Mouse (Mus musculus) thymus, postnatal 0 days (tissue): ENCODE results near the gene Strbp. TPM values are rescaled to one million over a fixed set of nuclear protein-coding genes. Genes with fewer than 3 reads are reported as not detected.

ENCODE experiments used
- DNase-seq: peaks from one replicate; pipeline ENCODE4 v3.0.0-alpha.2; 2015; ENCODE audit warnings: low spot score
- polyA plus RNA-seq: library from polyadenylated mRNA; unstranded; fragments of >200 nt; fragmentation: Nextera tagmentation; extraction: Ambion mirVana; gene quantifications from 2 replicates; pipeline ENCODE4 v1.2.1, GENCODE M21; 2015

The Strbp gene
- 63.3 and 70.5 TPM in 2 replicates for polyA plus RNA-seq

GRCm38 (mm10) chr2:37703230-37703954 lies at the start of gene Strbp:
Gene Strbp, minus strand, starts transcription at chr2:37703859.
- DNase-seq = peak; percentile 97

DNA sequence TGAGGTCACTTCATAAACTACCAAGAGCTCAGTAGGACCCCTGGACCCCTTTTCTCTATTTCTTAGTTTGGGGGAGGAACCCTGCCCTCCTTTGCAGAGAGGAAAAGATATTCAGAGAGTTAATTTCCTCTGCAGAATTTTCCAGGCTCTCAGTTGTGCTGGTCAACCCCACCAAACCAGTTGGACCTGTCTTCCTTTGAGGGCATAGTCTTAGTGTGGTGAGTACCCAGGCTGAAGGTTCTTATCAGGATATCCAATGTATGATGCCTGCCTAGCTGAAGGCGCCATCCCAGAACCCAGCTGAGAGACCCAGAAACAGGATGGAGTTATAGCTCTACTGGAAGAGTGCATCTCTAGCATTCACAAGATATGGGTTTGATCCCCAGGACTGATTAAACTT lies 47.5 kb upstream of the Strbp start:
- no peak for DNase-seq

DNA sequence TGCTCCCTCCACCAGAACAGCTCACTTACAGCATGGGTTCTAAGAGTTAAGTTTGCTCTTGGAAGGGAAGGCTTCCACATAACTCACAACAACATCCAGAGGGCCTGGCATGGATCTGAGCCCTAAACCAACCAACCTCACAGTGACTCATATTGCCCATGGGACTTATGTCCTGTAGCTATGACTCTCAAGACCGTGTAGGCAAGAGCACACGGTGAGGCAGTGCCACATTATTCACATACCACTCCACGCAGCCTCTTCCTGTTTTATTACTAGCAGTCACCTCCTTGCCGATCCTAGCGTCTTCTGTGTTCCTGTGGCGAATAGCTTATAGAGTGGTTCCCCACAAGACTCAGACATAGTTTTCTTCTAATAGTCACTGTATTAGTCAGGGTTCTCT lies 45.7 kb upstream of the Strbp start:
- DNase-seq = no peak

DNA sequence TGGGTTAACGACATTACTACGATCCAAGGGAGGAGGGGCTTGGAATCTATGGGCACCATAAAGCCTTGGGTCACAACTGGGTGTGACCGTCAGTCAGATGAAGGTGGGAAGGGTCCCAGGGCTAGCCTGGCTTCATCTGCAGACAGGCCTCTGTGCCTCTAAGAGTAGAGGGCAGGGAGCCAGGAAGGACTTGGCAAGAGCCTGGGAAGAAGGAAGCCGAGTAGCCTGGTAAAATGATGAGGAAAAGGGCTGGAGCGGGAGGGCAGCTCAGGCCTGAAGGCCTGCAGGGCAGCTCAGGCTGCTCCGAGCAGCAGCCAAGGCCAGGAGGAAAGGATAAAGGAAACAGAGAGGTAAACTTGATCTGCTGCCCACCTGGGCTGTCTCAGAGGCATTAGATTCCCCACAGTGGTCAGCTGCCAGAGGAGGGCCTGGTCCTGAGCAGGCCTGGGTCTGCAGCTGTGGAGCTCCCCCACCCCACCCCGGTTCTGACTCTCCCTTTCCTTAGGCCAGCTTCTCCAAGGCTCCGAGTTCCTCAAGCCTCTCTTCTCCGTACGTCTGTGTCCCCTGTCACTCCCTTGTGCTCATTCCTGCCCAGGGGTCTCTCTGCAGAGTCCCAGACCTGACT lies 44.9 kb upstream of the Strbp start:
- DNase-seq = no peak

DNA sequence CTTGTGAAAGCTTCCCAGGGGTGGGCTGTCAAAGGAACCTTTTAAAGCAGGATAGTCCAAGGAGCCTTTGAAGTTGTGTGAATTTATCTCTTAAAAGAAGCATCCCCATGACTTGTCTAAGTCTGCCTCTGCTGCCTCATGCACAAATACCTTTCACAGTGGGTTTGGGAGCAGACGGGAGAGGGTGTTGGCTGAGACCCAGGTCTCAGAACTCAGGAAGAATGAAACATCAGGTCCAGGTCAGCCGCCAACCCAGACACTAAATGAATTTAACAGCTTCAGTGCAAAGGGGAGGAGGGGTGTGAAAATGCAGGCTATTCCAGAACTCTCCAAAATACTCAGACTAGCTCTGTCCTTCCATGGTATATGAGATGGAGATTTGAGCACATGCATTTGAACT lies 44.2 kb upstream of the Strbp start:
- DNase-seq = no peak

DNA sequence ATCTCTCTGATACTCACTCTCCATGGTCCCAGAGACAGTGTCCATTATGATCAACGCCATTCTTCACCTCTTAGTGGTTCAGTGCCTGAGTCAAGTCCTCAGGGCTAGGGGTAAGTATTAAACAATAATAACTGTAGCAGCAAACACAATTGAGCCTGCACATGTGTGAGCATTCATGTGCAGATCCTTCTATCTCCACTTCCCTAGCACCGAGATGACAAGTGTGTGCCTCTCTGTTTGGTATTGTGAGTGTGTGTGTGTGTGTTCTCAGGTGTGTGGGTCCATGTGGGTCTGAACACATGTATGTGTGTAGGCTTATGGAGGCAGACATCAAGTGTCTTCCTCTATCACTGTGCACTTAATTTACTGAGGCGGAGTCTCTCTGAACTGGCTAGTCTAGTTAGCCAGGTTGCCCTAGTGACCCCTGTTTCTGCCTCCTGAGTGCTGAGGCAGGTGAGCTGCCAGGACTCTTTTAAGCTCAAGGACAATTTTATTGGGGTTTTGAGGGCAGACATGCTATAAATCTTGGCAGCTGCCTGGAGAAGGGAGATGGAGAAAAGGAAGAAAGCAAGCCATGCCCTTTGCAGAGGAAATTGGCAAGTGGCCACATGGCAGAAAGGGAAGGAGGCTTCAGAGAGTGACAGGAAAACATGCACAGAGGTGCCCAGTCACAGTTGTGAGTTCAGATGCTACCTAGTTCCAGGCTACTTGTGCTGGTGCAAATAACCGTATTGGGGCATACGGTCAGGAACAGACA lies 42.8 kb upstream of the Strbp start:
- no peak for DNase-seq

DNA sequence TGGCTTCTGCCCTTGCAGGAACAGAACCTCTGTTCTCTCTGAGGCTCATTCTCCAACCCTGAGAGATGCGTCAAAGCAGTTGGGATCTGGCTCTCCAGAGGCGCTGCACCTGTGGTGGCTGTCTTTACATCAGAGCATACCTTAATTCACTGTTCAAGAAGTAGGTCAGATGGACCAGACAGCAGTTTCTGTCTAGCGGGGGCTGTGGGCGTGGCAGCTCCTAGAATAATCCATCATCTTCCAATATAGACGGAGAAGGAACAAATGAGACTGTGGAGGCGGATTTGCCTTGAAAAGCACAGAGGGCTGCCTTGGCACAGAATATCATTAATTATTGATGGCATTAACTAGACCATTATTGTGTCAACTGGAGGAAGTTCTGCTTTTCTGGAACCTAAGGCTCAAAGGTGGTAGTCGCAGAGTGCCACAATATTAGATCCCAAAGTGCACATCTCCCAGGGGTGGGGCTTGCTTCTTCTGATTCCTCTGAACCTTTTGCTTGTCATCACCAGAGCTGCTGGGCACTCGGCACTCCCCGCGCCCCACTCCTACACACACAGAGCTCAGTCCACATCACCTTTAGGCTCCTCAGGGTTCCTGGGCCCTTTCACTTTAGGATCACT lies 41.2 kb upstream of the Strbp start:
- DNase-seq = no peak

DNA sequence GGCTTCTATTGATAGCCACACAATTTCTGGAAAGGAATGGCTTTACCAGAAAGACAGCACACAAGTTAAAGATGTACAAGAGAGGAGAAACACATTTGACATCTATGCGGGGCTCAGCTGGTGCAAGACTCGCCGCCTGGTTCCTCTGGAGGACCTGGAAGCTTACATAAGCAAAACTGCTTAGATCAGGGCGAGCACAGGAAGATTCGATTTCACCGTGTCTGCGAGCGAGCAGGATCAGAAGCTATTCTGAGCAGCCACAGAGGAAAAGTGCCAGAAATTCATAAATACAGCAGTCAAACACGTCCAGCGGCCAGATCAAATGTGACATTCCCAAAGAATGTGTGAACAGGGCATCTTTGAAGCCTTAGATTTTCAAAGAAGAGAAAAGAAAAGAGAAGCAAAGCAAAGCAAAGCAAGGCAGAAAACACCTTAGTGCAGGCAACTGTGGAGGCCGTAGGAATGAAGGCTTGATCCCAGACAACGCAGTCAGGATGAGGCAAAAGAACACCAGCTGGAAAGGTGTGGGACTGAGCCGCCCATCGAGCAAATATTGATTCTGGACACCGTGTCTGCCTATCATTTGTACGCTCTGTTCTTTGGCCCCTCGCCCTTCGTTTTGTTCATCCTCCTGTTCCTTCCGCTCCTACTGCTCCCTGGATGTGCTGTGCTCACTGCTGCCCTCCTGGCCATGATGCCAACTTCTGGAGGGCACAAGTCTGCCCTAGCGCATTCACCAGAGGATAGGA lies 38.3 kb upstream of the Strbp start:
- DNase-seq = no peak

DNA sequence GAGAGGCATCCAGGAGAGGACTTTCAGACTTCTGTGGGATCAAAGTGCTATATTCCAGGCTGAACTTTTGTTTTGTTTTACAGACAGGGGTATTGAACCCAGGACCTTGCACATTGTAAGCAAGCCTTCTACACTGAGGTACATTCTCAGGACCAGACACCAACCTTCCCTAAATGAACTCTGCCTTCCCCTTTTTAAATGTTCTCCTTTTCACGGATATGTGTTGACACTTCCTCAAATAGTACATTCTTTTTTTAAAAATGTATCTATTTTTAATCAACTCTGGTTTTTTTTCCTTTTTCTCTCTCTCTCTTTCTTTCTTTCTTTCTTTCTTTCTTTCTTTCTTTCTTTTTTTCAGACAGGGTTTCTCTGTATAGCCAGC lies 32.1 kb upstream of the Strbp start:
- no peak for DNase-seq

DNA sequence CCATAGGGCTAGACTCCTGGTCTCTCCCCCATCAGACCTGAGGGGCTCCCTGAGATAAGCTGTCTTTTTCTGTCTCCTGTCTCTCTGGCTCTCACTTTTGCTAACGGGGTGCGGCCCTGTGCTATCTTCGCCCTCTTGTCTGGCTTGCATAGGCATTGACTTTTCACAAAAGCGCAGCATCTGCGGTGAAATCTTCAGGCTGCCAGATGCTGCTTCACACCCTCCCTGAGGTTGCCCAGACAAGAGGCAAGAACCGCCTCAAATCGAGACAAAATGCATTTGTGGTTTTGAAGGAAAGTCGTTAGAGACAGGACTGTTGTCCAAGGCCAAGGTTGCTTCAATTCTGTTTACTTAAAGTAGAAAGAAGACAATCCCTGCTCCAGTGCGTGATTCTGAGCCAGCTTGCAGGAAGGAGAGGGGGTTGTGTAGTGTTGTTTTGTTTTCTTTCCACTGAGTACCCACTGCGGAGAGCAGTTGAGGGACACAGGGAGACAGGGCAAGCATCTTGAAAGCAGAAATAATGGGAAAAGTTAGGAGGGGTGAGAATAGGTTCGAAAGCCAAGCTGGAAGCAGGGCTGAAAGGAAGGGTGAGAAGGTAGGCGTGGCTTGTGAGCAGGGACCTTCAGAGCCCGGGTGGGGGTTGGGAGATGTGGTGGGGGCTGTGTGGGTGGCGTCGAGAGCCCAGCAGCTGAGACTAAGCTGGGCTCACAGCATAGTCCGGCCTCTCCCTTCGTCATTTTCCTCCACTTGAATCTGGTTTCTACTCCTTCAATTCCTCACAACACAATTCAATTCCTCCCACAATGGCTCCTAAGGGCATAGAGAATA lies 31.5 kb upstream of the Strbp start:
- peak; percentile 67 for DNase-seq

DNA sequence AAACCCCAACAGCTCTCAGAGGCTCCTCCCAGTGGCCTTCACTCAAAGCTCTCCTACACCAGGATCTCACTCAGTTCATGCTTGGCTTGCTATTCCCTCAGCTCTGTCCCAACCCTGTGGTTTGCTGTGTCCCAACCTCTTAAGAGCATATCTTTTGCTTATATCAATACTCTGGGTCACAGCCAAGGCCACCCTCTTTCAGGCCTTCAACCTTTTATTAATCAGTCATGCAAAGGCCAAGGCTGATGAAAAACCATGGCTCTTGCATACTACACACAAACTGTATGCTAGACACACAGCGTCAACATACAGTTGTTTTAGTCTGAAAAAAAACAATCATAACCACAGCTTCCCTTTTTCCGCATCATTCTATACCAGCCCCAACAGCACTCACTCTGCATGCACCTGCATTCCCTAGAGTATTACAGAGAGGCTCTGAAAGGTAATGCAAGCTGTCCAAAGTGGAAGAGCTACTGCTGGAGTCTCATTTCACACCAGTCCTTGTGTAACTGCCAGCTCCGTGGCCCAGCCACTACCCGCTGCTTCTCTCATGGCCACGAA lies 27.7 kb upstream of the Strbp start:
- DNase-seq = peak; percentile 10

- no peak for DNase-seq
Observed at GRCm38 (mm10) chr2:37724231-37724630, 20.6 kb upstream of the Strbp start.

DNA sequence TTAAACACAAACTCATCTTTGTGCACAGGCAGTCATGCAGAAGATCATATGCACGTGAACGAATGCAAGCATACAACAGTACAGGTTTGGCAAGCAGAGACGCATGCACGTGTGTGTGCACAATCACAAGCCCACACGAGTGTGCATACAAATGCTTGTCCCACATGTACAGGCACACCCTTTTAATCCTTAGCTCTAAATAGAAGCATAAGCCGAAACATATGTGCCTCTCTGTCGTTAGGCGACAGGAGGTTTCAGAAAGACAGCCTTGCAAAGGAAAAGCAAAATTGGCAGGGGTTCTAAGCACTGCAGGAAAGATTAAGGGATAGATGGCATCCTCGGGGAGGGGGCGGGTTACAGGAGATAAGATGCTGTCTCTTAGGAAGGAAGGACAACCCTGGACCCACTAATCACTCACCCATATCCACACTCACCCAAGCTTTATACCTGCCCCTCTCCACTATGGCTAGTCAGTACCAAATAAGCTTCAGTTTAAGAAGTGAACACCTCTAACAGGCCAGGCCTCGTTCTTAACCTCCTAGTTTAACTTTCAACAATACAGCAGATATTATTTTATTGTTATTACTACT lies 19.9 kb upstream of the Strbp start:
- no peak for DNase-seq

DNA sequence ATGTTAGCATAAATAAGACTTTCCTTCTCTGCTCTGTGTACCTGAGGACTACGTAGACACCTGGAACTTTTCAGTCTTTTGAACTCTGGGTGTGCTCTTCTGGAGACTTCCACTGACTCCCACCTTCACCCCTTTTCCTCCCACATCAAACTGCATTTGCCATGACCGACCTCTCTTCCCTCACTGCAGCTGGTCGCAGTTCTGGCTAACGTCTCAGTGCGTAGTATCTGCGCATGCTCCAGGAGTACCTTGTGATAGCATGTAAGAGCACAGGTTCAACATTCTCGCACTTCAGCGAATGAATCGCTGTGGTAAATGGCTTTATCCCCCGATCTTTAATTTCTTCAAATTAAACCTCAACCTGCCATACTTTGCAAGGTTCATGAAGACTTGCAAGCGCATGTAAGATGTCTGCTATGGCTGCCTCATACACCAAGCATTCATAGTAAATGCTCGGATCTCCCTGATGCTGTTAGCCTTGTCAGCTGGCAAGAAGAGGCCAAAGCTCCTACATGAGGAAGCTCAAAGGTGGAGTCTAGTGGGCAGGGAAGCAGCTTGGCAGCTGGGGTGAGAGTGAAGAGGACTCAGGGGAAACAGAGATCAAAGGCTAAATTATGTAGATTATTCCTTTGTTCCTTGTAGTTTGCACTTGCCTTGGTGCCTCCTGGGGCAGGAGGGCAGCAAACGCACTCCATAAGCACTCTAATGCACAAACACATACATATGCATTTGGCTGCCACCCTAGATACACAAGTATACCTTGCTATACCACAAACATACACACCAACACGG lies 19.2 kb upstream of the Strbp start:
- peak; percentile 76 for DNase-seq

- peak; percentile 42 for DNase-seq
Observed at GRCm38 (mm10) chr2:37716266-37716665, 12.6 kb upstream of the Strbp start.

- no peak for DNase-seq
Observed at GRCm38 (mm10) chr2:37715364-37715763, 11.7 kb upstream of the Strbp start.

DNA sequence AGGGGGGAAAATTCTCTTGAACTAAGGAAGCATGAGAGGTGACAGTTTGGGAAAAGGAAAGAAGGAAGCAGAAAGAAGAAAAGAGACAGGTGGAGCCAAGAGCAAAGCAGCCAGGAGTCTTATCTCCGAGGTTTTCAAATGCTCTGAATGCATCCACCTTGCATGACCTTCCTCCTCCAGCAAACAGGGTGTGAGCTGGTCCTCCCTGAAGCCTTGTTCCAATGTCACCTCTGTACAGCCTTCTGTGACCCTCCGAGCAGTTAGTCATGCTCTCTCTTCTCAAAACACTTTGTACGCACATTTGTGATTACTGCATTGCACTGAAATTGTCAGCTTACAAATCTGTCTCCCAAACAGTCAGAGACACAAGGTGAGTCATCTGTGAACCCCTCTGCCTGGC lies 9.4 kb upstream of the Strbp start:
- DNase-seq = no peak

DNA sequence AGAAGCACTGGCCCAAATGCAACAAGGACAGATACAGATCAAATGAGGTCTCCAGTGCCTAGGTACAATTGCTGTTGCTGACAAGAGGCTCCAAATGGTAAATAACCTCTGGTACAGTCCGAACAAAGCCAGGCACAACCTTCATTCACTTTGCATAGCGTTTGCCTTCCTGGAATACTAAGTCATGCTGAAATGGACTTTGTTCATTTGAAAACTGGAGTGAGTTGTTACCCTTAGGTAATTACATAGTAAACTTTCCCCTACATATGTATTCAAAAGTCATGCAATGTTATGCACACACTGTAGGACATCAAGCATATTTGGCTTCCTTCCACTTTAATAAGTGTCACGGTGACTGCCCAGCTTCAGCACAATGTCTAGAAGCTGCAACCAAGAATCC lies 5.2 kb upstream of the Strbp start:
- DNase-seq = no peak
